19 mouse cellular contexts compared by ENCODE assay signal in genomic region chr6:30195656-30196055, GRCm38 (mm10).
"Had no signal": no experiment of that assay in that cellular context is flagged by ENCODE, and none has a peak within 500 bp of the region (broad histone marks: within the 10 kb centered on the region; RNA-seq: fewer than 3 reads in every experiment).

No protein-coding gene starts in this region.

- H3K4me1 ChIP-seq: limb, embryonic 12.5 days; midbrain, embryonic 12.5 days; midbrain, embryonic 15.5 days; neural tube, embryonic 12.5 days; neural tube, embryonic 15.5 days had no signal

- H3K4me3 ChIP-seq: limb, embryonic 12.5 days; limb, embryonic 15.5 days; midbrain, embryonic 12.5 days; midbrain, embryonic 15.5 days; neural tube, embryonic 12.5 days; neural tube, embryonic 15.5 days had no signal

- H3K27ac ChIP-seq: limb, embryonic 12.5 days; limb, embryonic 15.5 days; liver, embryonic 14.5 days; macrophage; midbrain, embryonic 12.5 days; midbrain, embryonic 15.5 days; neural tube, embryonic 12.5 days; neural tube, embryonic 15.5 days; stomach, postnatal 0 days had no signal

- H3K27me3 ChIP-seq: limb, embryonic 12.5 days; limb, embryonic 15.5 days; midbrain, embryonic 15.5 days; neural tube, embryonic 12.5 days; neural tube, embryonic 15.5 days had no signal

- H3K36me3 ChIP-seq: limb, embryonic 12.5 days; limb, embryonic 15.5 days; midbrain, embryonic 12.5 days; midbrain, embryonic 15.5 days; neural tube, embryonic 12.5 days; neural tube, embryonic 15.5 days had no signal

- H3K9ac ChIP-seq: limb, embryonic 12.5 days; limb, embryonic 15.5 days; liver, embryonic 14.5 days; liver, postnatal 0 days; lung, embryonic 14.5 days; midbrain, embryonic 12.5 days; midbrain, embryonic 15.5 days; neural tube, embryonic 12.5 days; neural tube, embryonic 15.5 days had no signal

- H3K9me3 ChIP-seq: limb, embryonic 12.5 days; limb, embryonic 15.5 days; midbrain, embryonic 12.5 days; midbrain, embryonic 15.5 days; neural tube, embryonic 12.5 days; neural tube, embryonic 15.5 days had no signal

- DNase-seq: kidney, postnatal 14 days; kidney, postnatal 4 days; liver, postnatal 0 days; lung, embryonic 14.5 days; right cerebral cortex, adult 18-20 months; right cerebral cortex, postnatal 14 days; right cerebral cortex, postnatal 4 days; thymus, adult 2 months; thymus, postnatal 14 days; thymus, postnatal 4 days had no signal
